Mouse (Mus musculus): Measurements from ENCODE around the gene Apoa2.

Apoa2 gene

DNA sequence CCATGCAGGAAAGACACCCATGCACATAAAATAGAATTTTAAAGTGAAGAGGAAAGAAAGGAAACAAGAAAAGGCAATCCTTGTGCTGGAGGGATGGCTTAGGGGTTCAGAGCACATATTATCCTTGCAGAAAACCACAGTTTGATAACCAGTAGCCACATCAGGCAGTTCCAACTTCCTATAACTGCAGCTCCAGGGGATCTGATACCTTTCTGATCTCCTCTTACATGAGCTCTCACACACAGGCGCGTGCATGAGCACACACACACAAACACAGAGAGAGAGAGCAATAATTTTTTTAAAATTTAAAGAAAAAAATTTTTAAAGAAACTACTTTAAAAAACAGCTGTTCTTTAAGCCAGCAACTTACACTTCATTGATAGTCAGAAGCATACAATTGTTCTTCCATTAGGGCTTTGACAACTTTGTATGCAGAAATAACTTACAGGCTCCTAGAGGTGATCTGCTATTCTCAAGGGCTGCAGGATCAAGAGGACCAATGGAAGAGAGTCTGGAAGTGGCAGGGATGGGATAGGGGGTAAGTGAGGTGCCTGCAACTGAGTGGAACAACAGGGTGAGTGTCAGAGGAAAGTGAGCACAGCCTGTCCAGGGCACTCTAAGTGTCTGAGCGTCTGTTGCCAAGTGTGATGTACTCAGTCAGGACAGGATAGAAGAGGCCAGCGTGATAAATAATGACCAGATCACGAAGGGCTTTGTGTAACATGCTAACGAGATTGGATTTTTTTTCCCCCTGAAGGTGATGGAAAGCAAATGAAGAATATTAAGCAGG, 19.0 kb upstream of the Apoa2 start:
- no peak for DNase-seq (ENCODE audit: low spot score)

DNA sequence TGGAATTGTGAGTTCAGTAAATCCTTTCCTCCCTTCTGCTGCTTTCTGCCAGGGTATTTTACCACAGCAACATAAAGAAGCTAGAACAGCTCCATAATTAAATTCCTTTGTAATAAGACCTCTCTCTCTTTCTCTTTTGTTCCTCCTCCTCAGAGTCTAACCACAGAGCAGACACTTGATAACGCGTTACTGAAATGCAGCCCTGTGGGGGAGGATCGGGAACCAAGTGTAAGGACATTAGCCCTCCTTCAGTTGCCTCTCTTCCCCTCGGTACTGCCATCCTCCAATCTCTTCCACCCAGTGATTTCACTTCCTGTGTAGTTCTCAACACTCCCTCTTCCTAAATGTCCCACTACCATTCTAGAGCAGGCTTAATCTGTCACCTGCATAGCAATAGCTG, 15.4 kb upstream of the Apoa2 start:
- DNase-seq (ENCODE audit: low spot score): no peak

DNA sequence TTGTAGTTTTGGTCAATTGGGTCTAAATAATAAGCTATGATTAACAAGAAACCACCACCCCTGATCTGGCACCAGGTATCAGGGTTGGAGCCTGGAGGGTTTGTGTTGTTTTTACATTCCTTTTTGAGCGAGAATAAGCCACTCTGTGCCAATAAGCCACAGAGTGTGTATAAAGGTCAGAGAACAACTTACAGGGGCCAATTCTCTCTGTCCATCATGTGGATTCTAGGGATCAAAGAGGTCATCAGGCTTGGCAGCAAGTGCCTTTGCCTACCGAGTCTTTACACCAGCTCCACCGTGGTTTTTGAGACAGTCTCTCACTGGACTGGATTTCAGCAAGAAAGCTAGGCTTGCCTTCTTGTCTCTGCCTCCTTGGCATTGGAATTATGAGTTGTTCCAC, 12.0 kb upstream of the Apoa2 start:
- no peak for DNase-seq (ENCODE audit: low spot score)

DNA sequence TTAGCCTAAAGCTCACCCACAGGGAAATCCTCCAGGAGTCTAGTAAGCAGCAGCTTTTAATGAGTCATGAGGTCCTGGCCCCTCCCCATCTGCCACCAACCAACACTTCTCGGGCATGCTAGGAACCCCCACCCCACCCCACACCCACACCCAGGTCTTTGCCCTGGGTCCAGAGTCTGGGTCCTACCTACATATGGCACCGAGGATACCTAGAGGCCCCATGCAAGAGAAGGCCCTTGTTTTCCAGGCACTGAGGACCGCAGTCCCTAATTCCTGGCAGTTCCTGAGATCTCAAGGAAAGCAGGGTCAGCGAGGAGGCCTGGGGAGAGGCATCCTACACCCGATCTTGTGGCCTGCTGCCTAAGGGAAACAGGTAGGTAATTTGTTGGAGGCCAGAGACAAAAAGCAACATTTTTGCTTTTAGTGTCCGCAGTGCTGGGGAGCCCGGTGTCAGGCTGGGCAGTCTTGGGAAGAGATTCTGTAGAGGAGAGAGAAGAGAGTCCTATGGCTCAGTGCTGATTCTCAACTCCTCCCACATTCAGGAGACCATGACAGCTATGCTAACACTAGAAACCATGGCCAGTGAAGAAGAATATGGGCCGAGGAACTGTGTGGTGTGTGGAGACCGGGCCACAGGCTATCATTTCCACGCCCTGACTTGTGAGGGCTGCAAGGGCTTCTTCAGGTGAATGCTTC, 10.9 kb upstream of the Apoa2 start, which contains the start of gene Nr1i3:
Gene Nr1i3, plus strand, starts transcription at position 170 of the 696 bp plus-strand sequence.
- no peak for DNase-seq (ENCODE audit: low spot score)

DNA sequence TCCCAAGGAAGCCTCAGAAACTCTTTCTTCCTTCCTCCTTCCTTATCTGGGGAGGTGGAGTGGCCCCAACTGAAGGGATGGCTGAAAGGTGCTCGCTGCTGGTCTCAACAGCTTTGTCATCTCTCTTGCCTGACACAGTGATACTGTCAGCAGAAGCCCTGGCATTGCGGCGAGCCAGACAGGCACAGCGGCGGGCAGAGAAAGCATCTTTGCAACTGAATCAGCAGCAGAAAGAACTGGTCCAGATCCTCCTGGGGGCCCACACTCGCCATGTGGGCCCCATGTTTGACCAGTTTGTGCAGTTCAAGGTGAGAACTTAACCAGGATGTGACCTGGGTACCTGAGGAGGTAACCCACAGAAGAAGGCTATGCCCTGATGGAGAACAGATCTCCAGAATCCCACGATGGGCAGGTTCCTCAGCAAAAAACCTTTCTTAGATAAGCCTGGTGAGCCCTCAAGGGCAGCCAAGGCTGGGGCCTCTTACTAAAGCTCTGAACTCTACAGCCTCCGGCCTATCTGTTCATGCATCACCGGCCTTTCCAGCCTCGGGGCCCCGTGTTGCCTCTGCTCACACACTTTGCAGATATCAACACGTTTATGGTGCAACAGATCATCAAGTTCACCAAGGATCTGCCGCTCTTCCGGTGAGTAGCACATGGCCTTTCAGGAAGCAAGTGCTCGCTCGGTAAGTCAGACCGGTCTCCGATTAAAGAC, 8.5 kb upstream of the Apoa2 start:
- DNase-seq (ENCODE audit: low spot score): no peak

DNA sequence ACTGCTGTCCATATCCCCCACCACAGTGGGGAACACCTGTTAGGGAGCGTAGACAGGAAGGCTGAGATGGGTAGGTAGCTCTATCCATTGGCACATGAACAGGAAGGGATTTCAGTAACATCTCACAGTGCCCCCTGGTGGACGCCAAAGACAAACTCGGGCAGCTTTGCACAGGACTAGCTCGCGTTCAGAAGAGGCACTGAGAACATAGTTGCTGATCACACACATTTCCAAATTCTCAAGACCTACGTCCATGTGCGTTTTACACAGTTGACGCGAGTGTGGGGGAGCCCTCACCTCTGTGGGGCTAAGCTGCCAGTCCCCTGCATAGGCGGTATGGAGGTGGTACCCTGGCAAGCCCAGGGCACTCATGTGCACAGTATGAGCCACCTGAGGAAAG, 4.0 kb upstream of the Apoa2 start:
- peak; percentile 91 for DNase-seq (ENCODE audit: low spot score)

DNA sequence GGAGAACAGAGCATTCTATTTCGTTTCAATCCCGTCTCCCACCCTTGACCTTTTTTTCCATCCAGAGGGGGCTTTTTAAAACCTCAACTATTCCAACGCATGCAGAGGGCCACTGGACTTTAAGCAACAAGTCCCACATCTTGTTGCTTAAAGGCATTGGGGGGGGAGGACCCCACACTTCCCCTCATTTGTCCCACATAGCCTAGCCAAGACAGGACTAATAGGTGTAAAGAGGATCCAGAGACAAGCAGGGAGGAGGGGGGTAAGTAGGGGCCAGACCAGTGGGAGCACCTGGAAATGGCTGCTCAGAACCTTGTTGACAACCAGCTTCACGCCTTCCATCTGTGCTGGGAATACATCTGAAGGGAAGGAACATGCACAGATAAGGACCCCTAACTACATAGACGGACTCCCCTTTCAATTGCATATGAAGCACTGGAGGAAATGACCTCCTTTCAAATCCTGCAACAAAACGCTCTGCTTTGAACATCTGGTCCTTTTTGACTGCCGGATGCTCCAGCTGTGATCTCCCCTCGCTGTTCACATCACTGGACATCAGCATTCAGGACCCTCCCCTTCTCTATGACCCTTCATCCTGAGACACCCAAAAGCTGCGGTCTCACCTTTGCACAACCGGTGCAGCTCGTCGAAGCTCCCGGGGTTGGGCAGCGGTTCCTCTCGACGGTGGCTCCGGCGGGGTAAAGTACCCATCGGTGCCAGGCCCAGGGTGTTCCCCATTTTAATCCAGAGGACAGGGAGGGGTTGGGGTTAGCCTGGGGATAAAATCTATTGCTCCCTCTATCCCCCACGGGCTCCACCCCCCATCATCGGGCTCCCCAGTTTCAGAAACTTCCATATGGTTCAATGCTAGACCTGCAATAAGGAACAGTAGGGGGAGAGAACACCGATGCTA, 3.3 kb upstream of the Apoa2 start:
- DNase-seq (ENCODE audit: low spot score): peak; percentile 37

DNA sequence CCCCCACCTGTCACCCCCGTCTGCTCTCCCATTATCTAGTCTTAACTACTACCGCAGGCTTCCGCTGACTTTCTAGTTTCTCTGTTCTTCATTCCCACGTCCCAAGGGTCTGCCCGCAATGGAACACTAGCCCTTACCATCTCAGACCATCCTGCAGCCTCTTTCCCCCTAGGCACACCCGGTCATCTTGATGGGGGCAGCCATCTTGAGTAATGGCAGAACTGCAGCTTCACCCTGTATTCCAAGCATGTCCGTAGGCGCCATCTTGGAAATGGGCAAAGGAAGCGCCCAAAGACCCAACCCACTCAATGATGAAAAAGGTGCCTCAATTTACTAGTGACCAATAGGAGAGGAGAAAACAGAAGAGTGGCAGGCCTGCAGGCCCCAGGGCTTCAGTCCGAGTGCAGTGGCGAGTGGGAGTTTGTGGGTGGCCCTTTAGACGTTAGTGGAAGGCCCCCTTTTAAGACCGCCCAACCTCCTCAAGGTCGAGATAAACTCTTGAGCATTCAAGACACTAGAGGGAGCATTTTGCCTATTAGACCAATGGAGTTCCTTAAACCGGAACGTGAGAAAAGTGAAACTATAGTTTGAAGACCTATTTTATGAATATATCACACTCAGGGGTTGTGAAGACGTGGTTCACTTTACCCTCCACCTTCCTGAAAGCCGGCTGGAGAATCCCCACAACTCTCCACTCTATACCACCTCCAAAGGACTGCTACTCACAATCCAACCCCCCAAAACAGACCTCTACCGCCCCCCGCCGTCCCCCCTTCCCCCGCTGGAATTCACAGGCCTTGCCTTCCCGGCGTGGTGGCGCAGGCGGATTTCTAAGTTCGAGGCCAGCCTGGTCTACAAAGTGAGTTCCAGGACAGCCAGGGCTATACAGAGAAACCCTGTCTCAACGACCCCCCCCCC, 2.4 kb upstream of the Apoa2 start, which contains the start of gene Tomm40l:
Gene Tomm40l, minus strand, starts transcription at position 277 of the 918 bp plus-strand sequence.
- DNase-seq (ENCODE audit: low spot score): peak; percentile 98

DNA sequence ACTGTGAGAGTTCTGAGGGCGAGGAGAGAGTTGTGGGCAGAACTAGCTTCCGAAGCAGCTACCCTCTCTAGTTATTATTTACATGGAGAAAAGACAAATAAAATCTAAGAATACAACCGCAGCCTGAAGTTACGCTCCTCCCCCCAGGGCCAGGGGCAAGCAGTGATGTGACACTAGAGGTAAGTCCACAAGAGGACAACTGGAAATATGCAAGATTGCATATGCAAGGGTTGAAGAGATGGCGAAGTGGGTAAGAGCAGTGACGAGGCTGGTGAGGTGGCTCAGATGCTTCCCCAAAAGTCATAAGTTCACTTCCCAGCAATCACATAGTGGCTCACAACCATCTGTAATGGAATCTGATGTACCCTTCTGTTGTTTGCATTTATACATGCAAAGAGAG, 1.7 kb upstream of the Apoa2 start:
- no peak for DNase-seq (ENCODE audit: low spot score)

DNA sequence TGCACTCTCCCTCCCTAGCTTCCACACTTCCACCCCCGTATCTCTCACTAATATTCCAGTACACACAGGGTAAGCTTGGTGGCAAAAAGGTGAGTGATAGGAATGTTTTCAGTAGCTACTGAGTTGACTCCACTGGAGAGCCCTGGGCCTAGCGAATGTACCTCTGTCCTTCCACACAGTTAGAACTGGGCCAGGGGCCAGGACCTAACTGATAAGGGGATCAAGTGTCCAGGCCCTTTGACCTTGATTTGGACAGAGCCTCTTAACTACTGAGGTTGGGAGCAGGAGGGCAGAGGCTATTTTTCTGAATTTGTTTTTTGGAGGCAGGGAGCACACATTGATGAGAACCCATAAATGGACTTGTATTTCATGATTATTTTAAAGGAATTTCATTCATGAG, 1.1 kb upstream of the Apoa2 start:
- no peak for DNase-seq (ENCODE audit: low spot score)

DNA sequence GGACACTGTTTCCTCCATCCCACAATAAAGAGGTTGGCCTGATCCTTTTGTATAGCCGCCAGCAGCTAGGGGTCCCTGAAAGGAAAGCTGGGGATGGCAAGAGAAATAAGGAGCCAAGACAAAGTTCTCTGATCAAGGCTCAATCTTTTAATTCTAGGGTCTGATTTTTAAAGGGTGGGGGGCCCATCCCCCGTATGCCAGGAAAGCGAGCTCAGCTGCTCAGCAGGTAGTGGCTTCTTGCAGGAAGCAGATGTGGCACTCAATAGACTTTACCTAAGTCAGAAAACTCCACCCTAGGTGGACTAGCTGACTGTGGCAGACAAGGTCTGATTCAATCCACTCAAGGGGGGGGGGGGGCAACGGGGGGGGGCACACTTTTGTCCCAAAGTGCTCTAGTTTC, 1.9 kb downstream of the Apoa2 start:
- no peak for DNase-seq (ENCODE audit: low spot score)

DNA sequence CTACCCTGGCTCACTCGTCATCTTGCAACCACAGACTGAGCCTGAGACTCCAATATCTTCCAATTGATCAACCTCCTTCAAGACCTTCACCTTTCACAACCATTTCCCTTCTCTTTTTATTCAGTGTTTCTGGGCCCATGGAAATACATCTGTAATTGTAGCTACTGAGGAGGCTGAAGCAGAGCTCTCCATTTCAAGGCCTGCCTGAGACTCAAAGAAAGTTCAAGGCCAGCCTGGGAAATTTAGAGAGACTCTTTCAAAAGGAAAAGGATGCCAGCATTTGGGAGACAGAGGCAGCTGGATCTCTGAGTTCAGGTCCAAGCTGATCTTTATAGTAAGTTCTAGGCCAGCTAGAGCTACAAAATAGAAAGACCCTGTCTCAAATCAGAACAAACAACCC, 3.0 kb downstream of the Apoa2 start:
- DNase-seq (ENCODE audit: low spot score): no peak

DNA sequence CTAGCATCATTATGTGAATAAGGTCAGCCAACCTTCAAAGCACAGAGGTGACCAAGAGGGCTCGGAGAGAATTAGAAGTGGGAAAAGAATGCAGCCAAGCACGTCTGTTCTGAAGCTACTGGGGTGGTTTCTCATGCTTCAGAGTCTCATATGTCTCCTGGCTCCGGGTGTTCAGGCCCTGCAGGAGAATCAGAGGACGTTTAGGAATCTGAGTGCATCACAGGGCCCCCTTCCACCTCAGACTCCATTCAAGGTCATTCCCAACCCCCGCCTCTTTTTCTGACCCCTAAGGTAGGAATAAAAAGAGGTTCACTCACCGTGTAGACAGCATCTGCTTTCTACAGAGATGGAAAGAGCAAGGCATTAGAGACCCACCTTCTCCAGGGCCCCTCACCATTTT, 4.9 kb downstream of the Apoa2 start:
- peak; percentile 9 for DNase-seq (ENCODE audit: low spot score)

DNA sequence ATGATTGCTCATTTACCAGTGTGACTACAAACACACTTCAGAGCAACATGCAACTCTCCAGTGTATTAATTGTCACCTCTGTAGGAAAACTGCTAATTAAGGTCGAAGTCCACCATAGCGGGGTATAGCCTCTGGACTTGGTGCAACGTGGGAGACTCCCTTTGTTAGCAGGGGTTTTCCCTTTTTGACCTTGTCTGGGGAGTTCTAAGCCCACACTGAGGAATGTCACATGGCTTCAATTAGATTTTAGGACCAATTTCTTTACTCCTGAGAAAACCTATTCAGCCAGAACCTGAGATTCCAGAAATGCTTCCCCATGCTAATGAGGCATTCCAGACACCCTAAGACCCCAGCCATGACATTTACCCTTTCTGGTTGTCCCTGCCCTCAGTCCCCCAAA, 5.4 kb downstream of the Apoa2 start:
- peak; percentile 46 for DNase-seq (ENCODE audit: low spot score)

DNA sequence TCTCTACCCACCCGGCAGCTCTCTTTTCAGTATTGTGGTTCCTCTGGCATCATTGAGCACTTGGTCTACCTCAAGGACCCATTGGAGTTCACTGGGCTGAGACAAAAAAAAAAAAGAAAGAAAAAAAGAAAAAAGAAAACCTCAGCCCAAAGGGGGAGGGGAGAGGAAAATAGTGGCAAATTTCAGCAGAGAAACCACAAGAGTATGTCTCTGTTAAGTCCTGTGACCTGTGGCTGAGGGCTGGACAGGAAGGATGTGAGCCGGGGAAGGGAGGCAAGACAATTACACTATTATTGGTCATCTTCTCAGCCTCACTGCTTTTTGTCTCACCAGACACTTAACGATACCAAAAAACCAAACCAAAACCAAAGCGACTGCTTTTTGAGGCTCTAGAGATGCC, 7.0 kb downstream of the Apoa2 start:
- DNase-seq (ENCODE audit: low spot score): no peak

DNA sequence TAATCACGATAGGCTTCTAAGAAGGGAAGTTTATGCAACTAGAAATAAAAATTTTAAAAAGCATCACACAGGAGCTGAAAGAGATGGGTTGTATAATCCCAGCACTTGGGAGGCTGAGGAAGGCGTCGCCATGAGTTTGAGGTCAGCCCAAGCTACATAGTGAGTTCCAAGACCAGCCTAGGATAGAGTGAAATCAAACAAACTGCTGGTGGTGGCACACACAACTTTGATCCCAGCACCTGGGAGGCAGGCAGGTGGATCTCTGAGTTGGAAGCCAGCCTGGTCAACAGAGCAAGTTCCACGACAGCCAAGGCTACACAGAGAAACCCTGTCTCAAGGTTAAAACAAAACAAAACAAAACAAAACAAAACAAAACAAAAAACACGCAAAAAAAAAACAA, 7.5 kb downstream of the Apoa2 start:
- no peak for DNase-seq (ENCODE audit: low spot score)

DNA sequence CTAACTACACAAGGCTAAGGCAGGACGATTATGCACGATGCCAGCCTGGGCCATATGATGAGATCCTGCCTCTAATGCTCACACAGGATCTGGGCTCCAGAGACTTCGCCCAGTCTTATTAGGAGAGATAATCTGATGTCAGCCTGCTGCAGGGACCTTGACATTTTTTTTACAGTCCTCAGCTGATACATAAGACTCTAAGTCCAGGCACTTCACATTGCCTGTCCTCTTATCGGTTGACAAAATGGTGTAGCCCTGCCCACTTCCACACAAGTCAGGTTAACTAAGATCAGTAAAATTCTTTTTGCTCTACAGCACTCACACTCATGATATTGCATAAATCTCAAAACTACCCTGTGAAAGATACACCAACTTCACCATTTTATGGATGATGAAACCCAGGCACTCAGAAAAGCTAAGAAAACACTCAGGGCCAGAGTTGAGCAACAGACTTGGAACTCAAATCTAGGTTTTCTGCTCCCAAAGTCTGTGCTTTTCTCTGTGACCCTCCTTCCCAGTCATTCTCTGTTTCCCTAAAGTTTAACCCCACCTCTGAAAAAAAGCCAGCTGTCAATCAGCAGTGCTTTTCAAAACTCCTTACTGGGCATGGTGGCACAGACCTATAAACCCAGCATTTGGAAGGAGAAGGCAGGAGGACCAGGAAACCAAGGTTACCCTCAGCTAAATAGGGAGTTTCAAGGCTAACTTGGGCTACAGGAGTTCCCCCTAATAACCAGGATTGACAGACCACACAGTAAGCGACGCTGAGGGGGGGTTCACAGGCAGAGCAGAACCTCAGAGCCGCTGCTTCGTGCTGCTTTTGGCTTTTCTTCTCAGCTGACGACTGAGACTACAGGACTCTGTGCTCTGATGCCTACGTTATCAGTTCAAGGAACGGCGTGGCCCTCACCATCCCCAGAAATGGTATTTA, 8.2 kb downstream of the Apoa2 start:
- no peak for DNase-seq (ENCODE audit: low spot score)

DNA sequence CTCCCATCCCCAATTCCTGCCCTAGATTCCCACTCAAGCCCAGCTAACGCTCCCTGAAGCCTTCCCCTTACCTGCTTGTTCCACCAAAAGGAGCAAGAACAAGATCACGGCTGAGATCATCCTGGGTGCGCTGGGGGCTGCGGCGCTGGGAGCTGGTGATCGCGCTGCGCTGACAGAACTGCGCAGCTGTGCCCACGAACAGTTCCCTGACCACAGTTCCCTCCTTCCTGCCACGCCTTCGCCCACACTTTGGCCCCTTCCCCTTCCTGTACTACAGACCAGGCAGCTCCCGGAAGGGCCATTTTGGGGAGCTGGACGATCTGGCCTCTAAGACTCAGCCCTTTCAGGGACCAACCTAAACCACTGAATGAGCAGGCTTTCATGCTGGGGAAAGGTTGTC, 9.3 kb downstream of the Apoa2 start, which contains the start of gene Fcer1g:
Gene Fcer1g, minus strand, starts transcription at position 240 of the 400 bp plus-strand sequence.
- DNase-seq (ENCODE audit: low spot score): no peak

DNA sequence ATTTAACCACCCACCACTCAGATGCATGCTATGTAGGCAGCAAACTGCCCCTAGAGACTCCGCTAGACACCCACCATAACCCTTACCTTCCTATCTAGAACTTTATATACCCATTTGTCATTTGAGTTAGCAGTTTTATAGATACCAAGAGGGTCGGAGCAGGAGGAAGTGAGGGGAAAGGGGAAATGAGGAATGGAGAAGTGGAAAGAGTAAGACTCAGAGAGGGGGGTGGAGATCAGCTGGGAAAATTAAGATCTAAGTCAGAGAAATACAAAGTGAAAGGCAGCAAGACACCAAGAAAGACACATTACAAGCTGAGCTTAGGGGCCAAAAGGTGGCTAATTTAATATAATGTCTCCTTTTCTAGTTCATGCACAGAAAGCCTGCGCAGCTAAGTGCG, 9.7 kb downstream of the Apoa2 start:
- DNase-seq (ENCODE audit: low spot score): no peak

DNA sequence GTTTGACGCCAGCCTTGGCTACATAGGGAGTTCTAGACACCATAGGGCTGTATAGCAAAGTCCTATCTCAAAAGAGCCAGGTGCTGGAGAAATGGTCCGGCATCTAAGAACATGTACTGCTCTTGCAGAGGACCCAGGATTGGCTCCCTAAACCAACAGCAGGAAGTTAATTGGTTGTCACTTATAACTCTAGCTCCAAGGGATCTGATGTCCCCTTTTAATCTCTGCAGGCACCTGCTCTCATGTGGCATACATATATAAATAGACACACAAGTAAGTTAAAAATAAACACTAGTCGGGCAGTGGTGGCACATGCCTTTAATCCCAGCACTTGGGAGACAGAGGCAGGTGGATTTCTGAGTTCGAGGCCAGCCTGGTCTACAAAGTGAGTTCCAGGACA, 10.9 kb downstream of the Apoa2 start:
- no peak for DNase-seq (ENCODE audit: low spot score)
